Mouse (Mus musculus) embryonic facial prominence, embryonic 15.5 days (tissue): ENCODE results near the gene Glt8d1. TPM values are rescaled to one million over a fixed set of nuclear protein-coding genes. Genes with fewer than 3 reads are reported as not detected.
A peak's percentile ranks its signal among the peaks of the same experiment; 100 is the strongest.

Experiments
- ATAC-seq: fragments of 200-750 bp; cut with Nextera tagmentation; 2 replicates; pipeline ENCODE4 v1.8.0; 2017; ENCODE audit warnings: low read depth, moderate TSS enrichment; ENCODE audit not compliant: insufficient number of reproducible peaks, low FRiP score, low TSS enrichment
- H3K27ac ChIP-seq: fragments of 300-500 bp; sonication (generic); replicated peaks from 2 replicates; pipeline ENCODE4 v1.5.1; 2015; ENCODE audit warnings: mild to moderate bottlenecking, inconsistent platforms
- H3K27me3 ChIP-seq: fragments of 300-500 bp; sonication (generic); 2 replicates; pipeline ENCODE4 v1.6.1; 2015; ENCODE audit warnings: inconsistent platforms
- H3K36me3 ChIP-seq: fragments of 300-500 bp; sonication (generic); 2 replicates; pipeline ENCODE4 v1.6.1; 2015; ENCODE audit warnings: mild to moderate bottlenecking, inconsistent platforms
- H3K4me1 ChIP-seq: fragments of 300-500 bp; sonication (generic); 2 replicates; pipeline ENCODE4 v1.6.1; 2015; ENCODE audit warnings: inconsistent platforms
- H3K4me2 ChIP-seq: fragments of 300-500 bp; sonication (generic); replicated peaks from 2 replicates; pipeline ENCODE4 v1.6.1; 2015; ENCODE audit warnings: mild to moderate bottlenecking, inconsistent platforms
- H3K4me3 ChIP-seq: fragments of 300-500 bp; sonication (generic); replicated peaks from 2 replicates; pipeline ENCODE4 v1.5.1; 2015; ENCODE audit warnings: mild to moderate bottlenecking, inconsistent platforms
- H3K9ac ChIP-seq: fragments of 300-500 bp; sonication (generic); 2 replicates; pipeline ENCODE4 v1.6.1; 2015; ENCODE audit warnings: inconsistent platforms
- H3K9me3 ChIP-seq: fragments of 300-500 bp; sonication (generic); replicated peaks from 2 replicates; pipeline ENCODE4 v1.6.1; 2016; ENCODE audit warnings: inconsistent platforms
- WGBS: fragments of 180-500 bp; shearing (Covaris S2); methylation state at CpG from one replicate; pipeline ENCODE4 v1.1.7; 2015; 5-methylcytosine and 5-hydroxymethylcytosine counted together
- polyA plus RNA-seq: library from polyadenylated mRNA; unstranded; fragments of >200 nt; fragmentation: Nextera tagmentation; extraction: Ambion mirVana; gene quantifications from 2 replicates; pipeline ENCODE4 v1.2.1, GENCODE M21; 2015

Glt8d1 gene
- 71.0 and 76.6 TPM in 2 replicates for polyA plus RNA-seq

- Histone ChIP-seq H3K4me1 (peaks cover 16% of the 10 kb centered on the region), H3K27ac (peak within 1 kb of the TSS; percentile 94), H3K27me3 (no peaks in the 10 kb centered on the region), H3K4me2 (peak within 1 kb of the TSS; percentile 74), H3K9me3 (no peaks in the 10 kb centered on the region), H3K36me3 (peaks cover 18% of the 10 kb centered on the region; the same call in 1 of the 2 replicates), H3K4me3 (peak within 1 kb of the TSS; percentile 78), H3K9ac (peak within 1 kb of the TSS; percentile 88)
- peak; percentile 92 for ATAC-seq
- under 1% methylated on average over 84 of the region's 84 CpGs for WGBS
Observed at GRCm38 (mm10) chr14:31001307-31002205, at the start of gene Glt8d1, which contains the start of gene Spcs1. Glt8d1 (plus strand) TSS chr14:31001400. Spcs1 (minus strand) TSS chr14:31001672.

DNA sequence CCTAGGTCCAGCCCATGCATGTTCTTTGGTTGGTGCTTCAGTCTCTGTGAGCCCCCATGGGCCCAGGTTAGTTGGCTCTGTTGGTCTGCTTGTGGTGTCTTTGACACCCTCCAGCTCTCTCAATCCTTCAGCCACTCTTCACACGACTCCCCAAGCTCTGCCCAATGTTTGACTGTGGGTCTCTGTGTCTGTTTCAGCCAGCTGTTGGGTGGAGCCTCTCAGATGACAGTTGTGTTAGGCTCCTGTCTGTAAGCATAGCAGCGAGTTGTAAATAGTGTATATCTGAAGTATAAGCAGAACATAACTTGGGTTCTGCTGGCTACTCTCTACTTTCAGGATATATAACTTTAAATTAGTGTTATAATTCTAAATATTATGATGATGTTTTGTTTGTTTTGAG lies 42.7 kb upstream of the Glt8d1 start:
- Histone ChIP-seq H3K27ac (no peak overlapping the region), H3K27me3 (no peaks in the 10 kb centered on the region), H3K4me2 (no peak overlapping the region), H3K36me3 (0 out of 2 replicates have a peak, but pooled peaks cover 5% of the 10 kb centered on the region), H3K4me3 (no peak overlapping the region), H3K4me1 (no peaks in the 10 kb centered on the region), H3K9ac (no peak overlapping the region), H3K9me3 (no peaks in the 10 kb centered on the region)
- ATAC-seq = no peak
- 69% methylated on average over 2 of the region's 2 CpGs for WGBS

GRCm38 (mm10) chr14:30959031-30959430 lies 42.2 kb upstream of the Glt8d1 start:
- Histone ChIP-seq H3K4me3 (no peak overlapping the region), H3K9me3 (no peaks in the 10 kb centered on the region), H3K4me2 (no peak overlapping the region), H3K27me3 (no peaks in the 10 kb centered on the region), H3K9ac (no peak overlapping the region), H3K4me1 (no peaks in the 10 kb centered on the region), H3K27ac (no peak overlapping the region), H3K36me3 (0 out of 2 replicates have a peak, but pooled peaks cover 5% of the 10 kb centered on the region)
- no peak for ATAC-seq
- 94% methylated on average over 4 of the region's 4 CpGs for WGBS

GRCm38 (mm10) chr14:30960366-30960765 lies 40.8 kb upstream of the Glt8d1 start:
- no peak for ATAC-seq
- WGBS = 89% methylated on average over 1 of the region's 1 CpGs
- Histone ChIP-seq H3K9ac (no peak overlapping the region), H3K4me3 (no peak overlapping the region), H3K27ac (no peak overlapping the region), H3K27me3 (no peaks in the 10 kb centered on the region), H3K4me2 (no peak overlapping the region), H3K36me3 (0 out of 2 replicates have a peak, but pooled peaks cover 7% of the 10 kb centered on the region), H3K9me3 (no peaks in the 10 kb centered on the region), H3K4me1 (no peaks in the 10 kb centered on the region)

GRCm38 (mm10) chr14:30974204-30974603 lies 27.0 kb upstream of the Glt8d1 start:
- WGBS = 66% methylated on average over 6 of the region's 6 CpGs
- Histone ChIP-seq H3K36me3 (peaks cover 36% of the 10 kb centered on the region), H3K27me3 (no peaks in the 10 kb centered on the region), H3K9me3 (no peaks in the 10 kb centered on the region), H3K4me1 (no peaks in the 10 kb centered on the region), H3K4me2 (no peak overlapping the region), H3K9ac (no peak overlapping the region), H3K4me3 (no peak overlapping the region), H3K27ac (no peak overlapping the region)
- ATAC-seq = no peak

GRCm38 (mm10) chr14:30976222-30976621 lies 25.0 kb upstream of the Glt8d1 start:
- Histone ChIP-seq H3K4me2 (no peak overlapping the region), H3K27me3 (no peaks in the 10 kb centered on the region), H3K4me3 (no peak overlapping the region), H3K4me1 (no peaks in the 10 kb centered on the region), H3K9me3 (no peaks in the 10 kb centered on the region), H3K9ac (no peak overlapping the region), H3K27ac (no peak overlapping the region), H3K36me3 (peaks cover 31% of the 10 kb centered on the region)
- 84% methylated on average over 3 of the region's 3 CpGs for WGBS
- no peak for ATAC-seq

GRCm38 (mm10) chr14:30996417-30996816 lies 4.8 kb upstream of the Glt8d1 start:
- H3K9ac ChIP-seq = no peak overlapping the region

GRCm38 (mm10) chr14:31000356-31000755 lies 844 bp upstream of the Glt8d1 start:
- H3K9ac ChIP-seq = peak overlapping the region; percentile 88
- H3K4me3 ChIP-seq = peak overlapping the region; percentile 78
- ATAC-seq = no peak
- peak overlapping the region; percentile 94; the same call in 1 of the 2 replicates for H3K27ac ChIP-seq
- no peaks in the 10 kb centered on the region for H3K27me3 ChIP-seq
- 54% methylated on average over 10 of the region's 10 CpGs for WGBS
- peaks cover 16% of the 10 kb centered on the region for H3K4me1 ChIP-seq
- peaks cover 16% of the 10 kb centered on the region; the same call in 1 of the 2 replicates for H3K36me3 ChIP-seq
- H3K9me3 ChIP-seq = no peaks in the 10 kb centered on the region
- H3K4me2 ChIP-seq = peak overlapping the region; percentile 74

More at GRCm38 (mm10) chr14:30996417-30996816, 4.8 kb upstream of the Glt8d1 start:
- peaks cover 7% of the 10 kb centered on the region for H3K4me1 ChIP-seq
- peaks cover 14% of the 10 kb centered on the region; the same call in 1 of the 2 replicates for H3K36me3 ChIP-seq
- ATAC-seq = peak; percentile 43
- H3K4me3 ChIP-seq = no peak overlapping the region
- H3K27me3 ChIP-seq = no peaks in the 10 kb centered on the region
- H3K27ac ChIP-seq = no peak overlapping the region
- no peaks in the 10 kb centered on the region for H3K9me3 ChIP-seq
- H3K4me2 ChIP-seq = no peak overlapping the region

- H3K9ac ChIP-seq = peak overlapping the region; percentile 88
- H3K36me3 ChIP-seq = peaks cover 16% of the 10 kb centered on the region; the same call in 1 of the 2 replicates
- WGBS = under 1% methylated on average over 21 of the region's 21 CpGs
- H3K27ac ChIP-seq = peak overlapping the region; percentile 94
- peak overlapping the region; percentile 78 for H3K4me3 ChIP-seq
- no peak for ATAC-seq
- no peaks in the 10 kb centered on the region for H3K9me3 ChIP-seq
- H3K4me2 ChIP-seq = peak overlapping the region; percentile 74
- peaks cover 16% of the 10 kb centered on the region for H3K4me1 ChIP-seq
- H3K27me3 ChIP-seq = no peaks in the 10 kb centered on the region
Observed at GRCm38 (mm10) chr14:31000816-31001306, 339 bp upstream of the Glt8d1 start.

DNA sequence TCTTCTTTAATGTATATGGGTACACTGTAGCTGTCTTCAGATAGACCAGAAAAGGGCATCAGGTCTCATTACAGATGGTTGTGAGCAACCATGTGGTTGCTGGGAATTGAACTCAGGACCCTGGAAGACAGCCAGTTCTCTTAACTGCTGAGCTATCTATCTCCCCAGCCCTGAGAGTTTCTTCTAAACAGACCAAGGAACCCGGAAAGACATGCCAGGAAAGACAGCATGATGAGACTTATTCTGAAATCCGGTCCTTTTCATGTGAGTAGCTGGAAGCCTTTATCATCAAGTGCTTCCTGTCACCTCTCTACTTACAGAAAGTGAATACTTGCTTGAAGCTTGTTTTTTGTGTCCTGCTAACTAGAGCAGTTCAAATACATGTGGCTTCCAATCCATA lies 3.3 kb downstream of the Glt8d1 start:
- WGBS = 87% methylated on average over 2 of the region's 2 CpGs

GRCm38 (mm10) chr14:31006779-31007178 lies 5.6 kb downstream of the Glt8d1 start:
- Histone ChIP-seq H3K9ac (no peak overlapping the region), H3K4me1 (peaks cover 9% of the 10 kb centered on the region), H3K4me3 (no peak overlapping the region), H3K9me3 (no peaks in the 10 kb centered on the region), H3K36me3 (peaks cover 42% of the 10 kb centered on the region), H3K4me2 (no peak overlapping the region), H3K27ac (no peak overlapping the region), H3K27me3 (no peaks in the 10 kb centered on the region)
- 81% methylated on average over 5 of the region's 5 CpGs for WGBS
- no peak for ATAC-seq

More for the DNA sequence above, 3.3 kb downstream of the Glt8d1 start:
- H3K4me1 ChIP-seq = peaks cover 16% of the 10 kb centered on the region
- no peaks in the 10 kb centered on the region for H3K27me3 ChIP-seq
- ATAC-seq = no peak
- peaks cover 21% of the 10 kb centered on the region; the same call in 1 of the 2 replicates for H3K36me3 ChIP-seq
- no peak overlapping the region for H3K27ac ChIP-seq
- no peak overlapping the region for H3K4me3 ChIP-seq
- H3K4me2 ChIP-seq = no peak overlapping the region
- H3K9me3 ChIP-seq = no peaks in the 10 kb centered on the region
- no peak overlapping the region for H3K9ac ChIP-seq
